Mouse (Mus musculus) midbrain, embryonic 11.5 days (tissue): ENCODE results near the gene Map3k5. TPM values are rescaled to one million over a fixed set of nuclear protein-coding genes. Genes with fewer than 3 reads are reported as not detected.

Source experiments
- ATAC-seq: fragments of 200-750 bp; cut with Nextera tagmentation; 2 replicates; pipeline ENCODE4 v1.8.0; 2017; ENCODE audit warnings: moderate TSS enrichment, moderate library complexity; ENCODE audit not compliant: low FRiP score
- DNase-seq: peaks from one replicate; pipeline ENCODE4 v3.0.0; 2015; ENCODE audit warnings: low spot score; ENCODE audit errors: missing footprints
- H3K27ac ChIP-seq: fragments of 300-500 bp; sonication (generic); 2 replicates; pipeline ENCODE4 v1.5.1; 2014; ENCODE audit warnings: low read depth, low read length
- H3K27me3 ChIP-seq: fragments of 300-500 bp; sonication (generic); 2 replicates; pipeline ENCODE4 v1.6.1; 2014; ENCODE audit warnings: mild to moderate bottlenecking, low read length, moderate library complexity, mixed read lengths; ENCODE audit not compliant: control insufficient read depth, insufficient read depth
- H3K36me3 ChIP-seq: fragments of 300-500 bp; sonication (generic); 2 replicates; pipeline ENCODE4 v1.6.1; 2014; ENCODE audit warnings: mild to moderate bottlenecking, low read length, moderate library complexity, mixed read lengths; ENCODE audit not compliant: control insufficient read depth, insufficient read depth
- H3K4me1 ChIP-seq: fragments of 300-500 bp; sonication (generic); 2 replicates; pipeline ENCODE4 v1.6.1; 2014; ENCODE audit warnings: low read length; ENCODE audit not compliant: control insufficient read depth, insufficient read depth
- H3K4me2 ChIP-seq: fragments of 300-500 bp; sonication (generic); 2 replicates; pipeline ENCODE4 v1.6.1; 2014; ENCODE audit warnings: mild to moderate bottlenecking, moderate library complexity
- H3K4me3 ChIP-seq: fragments of 300-500 bp; sonication (generic); 2 replicates; pipeline ENCODE4 v1.5.1; 2014; ENCODE audit warnings: low read depth, low read length
- H3K9ac ChIP-seq: fragments of 300-500 bp; sonication (generic); 2 replicates; pipeline ENCODE4 v1.6.1; 2014; ENCODE audit warnings: low read length
- H3K9me3 ChIP-seq: fragments of 300-500 bp; sonication (generic); 2 replicates; pipeline ENCODE4 v1.6.1; 2016; ENCODE audit warnings: low read length; ENCODE audit not compliant: control insufficient read depth
- WGBS: fragments of 180-500 bp; shearing (Covaris S2); extraction: QIAGEN DNeasy Blood & Tissue Kit; methylation state at CpG from one replicate; pipeline ENCODE4 v1.1.7; 2014; 5-methylcytosine and 5-hydroxymethylcytosine counted together
- polyA plus RNA-seq: library from polyadenylated mRNA; unstranded; fragments of >200 nt; fragmentation: Nextera tagmentation; extraction: Ambion mirVana; gene quantifications from 2 replicates; pipeline ENCODE4 v1.2.1, GENCODE M21; 2014

Map3k5 gene
- 0.51 and 1.0 TPM in 2 replicates for polyA plus RNA-seq

DNA sequence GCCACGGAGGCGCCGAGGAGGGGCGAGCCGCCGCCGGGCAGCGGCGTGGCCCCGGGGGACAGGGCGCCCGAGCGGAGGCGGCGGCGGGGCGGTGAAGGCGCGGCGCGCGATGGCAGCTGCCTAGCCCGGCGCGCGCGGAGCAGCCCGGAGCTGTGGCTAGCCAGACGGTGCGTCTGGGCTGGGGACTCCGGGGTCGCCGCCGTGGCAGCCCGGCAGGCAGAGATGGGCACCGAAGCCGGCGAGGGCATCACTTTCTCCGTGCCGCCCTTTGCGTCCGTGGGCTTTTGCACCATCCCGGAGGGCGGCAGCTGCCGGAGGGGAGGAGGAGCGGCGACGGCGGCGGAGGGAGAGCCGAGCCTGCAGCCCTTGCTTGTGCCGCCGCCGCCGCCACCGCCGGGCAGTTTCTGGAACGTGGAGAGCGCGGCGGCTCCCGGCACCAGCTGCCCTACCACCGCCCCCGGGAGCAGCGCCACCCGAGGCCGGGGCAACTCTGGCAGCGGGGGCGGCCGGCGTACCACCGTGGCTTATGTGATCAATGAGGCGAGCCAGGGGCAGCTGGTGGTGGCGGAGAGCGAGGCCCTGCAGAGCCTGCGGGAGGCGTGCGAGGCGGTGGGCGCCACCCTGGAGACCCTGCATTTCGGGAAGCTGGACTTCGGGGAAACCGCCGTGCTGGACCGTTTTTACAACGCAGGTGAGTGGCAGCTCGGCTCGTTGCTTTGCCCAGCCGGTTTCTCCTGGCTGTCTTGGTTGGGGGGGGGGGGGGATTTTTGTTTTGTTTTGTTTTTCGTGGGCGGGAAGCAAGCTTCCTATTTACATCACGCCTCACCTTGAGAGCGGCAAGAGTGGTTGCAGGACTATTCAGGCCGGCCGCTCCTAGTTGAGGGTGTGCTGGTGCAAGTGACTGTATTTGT is at the start of gene Map3k5:
TSS of gene Map3k5 (plus strand) at position 89 of the 911 bp plus-strand sequence.
- peak within 1 kb of the TSS; percentile 91 for H3K4me2 ChIP-seq
- WGBS = under 1% methylated on average over 79 of the region's 95 CpGs
- ATAC-seq (peak; percentile 87), DNase-seq (peak; percentile 97)
- peak within 1 kb of the TSS; percentile 69 for H3K9ac ChIP-seq
- peak within 1 kb of the TSS; percentile 66 for H3K4me3 ChIP-seq
- H3K27me3 ChIP-seq = peaks cover 32% of the 10 kb centered on the region
- 0 out of 2 replicates have a peak, but pooled peaks cover 5% of the 10 kb centered on the region for H3K4me1 ChIP-seq
- H3K27ac ChIP-seq = no peak within 1 kb of the TSS
- no peaks in the 10 kb centered on the region for H3K36me3 ChIP-seq
- no peaks in the 10 kb centered on the region for H3K9me3 ChIP-seq

DNA sequence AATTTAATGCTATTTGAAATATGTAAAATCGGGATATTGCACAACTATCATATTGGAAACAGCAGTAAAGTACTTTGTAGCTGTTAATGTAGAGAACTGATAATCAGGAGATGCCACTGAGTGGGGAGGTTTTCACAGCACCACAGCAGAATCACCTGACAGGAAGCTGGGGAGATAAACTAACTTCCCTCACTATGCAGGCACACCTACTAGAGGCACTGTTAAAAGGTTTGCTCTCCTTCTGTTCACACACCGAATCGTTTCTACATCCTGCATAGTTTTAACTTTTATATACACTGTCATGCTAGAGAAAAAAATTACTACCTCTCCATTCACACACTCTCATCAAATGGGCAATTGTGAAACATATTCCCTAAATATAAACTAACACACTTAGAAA is 48.0 kb upstream of the Map3k5 start:
- 87% methylated on average over 3 of the region's 3 CpGs for WGBS
- Histone ChIP-seq H3K27ac (no peak overlapping the region), H3K4me1 (no peaks in the 10 kb centered on the region), H3K9ac (no peak overlapping the region), H3K9me3 (no peaks in the 10 kb centered on the region), H3K36me3 (no peaks in the 10 kb centered on the region), H3K4me2 (no peak overlapping the region), H3K27me3 (no peaks in the 10 kb centered on the region), H3K4me3 (no peak overlapping the region)
- DNase-seq = no peak
- no peak for ATAC-seq

- no peak for ATAC-seq
- no peaks in the 10 kb centered on the region for H3K9me3 ChIP-seq
These were observed 44.4 kb upstream of the Map3k5 start for GRCm38 (mm10) chr10:19889908-19890307.

DNA sequence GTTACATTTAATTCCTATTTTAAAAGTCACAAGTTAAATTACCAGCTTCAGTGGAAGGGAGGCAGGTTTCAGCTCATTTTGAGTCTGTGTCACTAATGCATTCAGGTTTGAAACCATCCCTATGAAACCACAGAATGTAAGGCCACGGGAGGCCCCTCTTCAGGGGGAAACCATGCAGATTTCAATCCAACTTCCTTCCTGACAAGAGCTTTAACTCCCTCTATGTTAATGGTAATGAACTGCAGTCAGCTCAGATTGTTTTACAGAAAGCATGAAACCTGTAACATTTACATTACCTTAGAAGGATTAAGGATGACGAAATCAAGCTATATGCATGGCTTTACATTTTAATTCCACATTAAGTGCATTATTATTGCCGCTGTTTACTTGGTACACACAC is 42.6 kb upstream of the Map3k5 start:
- Histone ChIP-seq H3K4me1 (no peaks in the 10 kb centered on the region), H3K9ac (no peak overlapping the region), H3K27ac (no peak overlapping the region), H3K27me3 (no peaks in the 10 kb centered on the region), H3K36me3 (no peaks in the 10 kb centered on the region), H3K4me2 (no peak overlapping the region), H3K4me3 (no peak overlapping the region), H3K9me3 (no peaks in the 10 kb centered on the region)
- ATAC-seq (no peak), DNase-seq (no peak)
- 41% methylated on average over 3 of the region's 3 CpGs for WGBS

More at GRCm38 (mm10) chr10:19889908-19890307, 44.4 kb upstream of the Map3k5 start:
- H3K4me3 ChIP-seq = no peak overlapping the region
- no peak overlapping the region for H3K27ac ChIP-seq
- H3K36me3 ChIP-seq = no peaks in the 10 kb centered on the region
- no peak for DNase-seq
- 78% methylated on average over 3 of the region's 3 CpGs for WGBS
- H3K4me2 ChIP-seq = no peak overlapping the region
- no peak overlapping the region for H3K9ac ChIP-seq
- no peaks in the 10 kb centered on the region for H3K27me3 ChIP-seq
- H3K4me1 ChIP-seq = no peaks in the 10 kb centered on the region

GRCm38 (mm10) chr10:19893146-19893545 is 41.1 kb upstream of the Map3k5 start:
- DNase-seq = no peak
- Histone ChIP-seq H3K4me2 (no peak overlapping the region), H3K4me1 (no peaks in the 10 kb centered on the region), H3K9me3 (no peaks in the 10 kb centered on the region), H3K9ac (no peak overlapping the region), H3K36me3 (no peaks in the 10 kb centered on the region), H3K27ac (no peak overlapping the region), H3K4me3 (no peak overlapping the region), H3K27me3 (no peaks in the 10 kb centered on the region)
- ATAC-seq = no peak
- 89% methylated on average over 6 of the region's 6 CpGs for WGBS

- DNase-seq (no peak), ATAC-seq (no peak)
- WGBS = 18% methylated on average over 4 of the region's 4 CpGs
- Histone ChIP-seq H3K36me3 (no peaks in the 10 kb centered on the region), H3K4me1 (no peaks in the 10 kb centered on the region), H3K27ac (no peak overlapping the region), H3K27me3 (no peaks in the 10 kb centered on the region), H3K9ac (no peak overlapping the region), H3K4me2 (no peak overlapping the region), H3K9me3 (no peaks in the 10 kb centered on the region), H3K4me3 (no peak overlapping the region)
These were observed 40.3 kb upstream of the Map3k5 start for GRCm38 (mm10) chr10:19893976-19894375.

DNA sequence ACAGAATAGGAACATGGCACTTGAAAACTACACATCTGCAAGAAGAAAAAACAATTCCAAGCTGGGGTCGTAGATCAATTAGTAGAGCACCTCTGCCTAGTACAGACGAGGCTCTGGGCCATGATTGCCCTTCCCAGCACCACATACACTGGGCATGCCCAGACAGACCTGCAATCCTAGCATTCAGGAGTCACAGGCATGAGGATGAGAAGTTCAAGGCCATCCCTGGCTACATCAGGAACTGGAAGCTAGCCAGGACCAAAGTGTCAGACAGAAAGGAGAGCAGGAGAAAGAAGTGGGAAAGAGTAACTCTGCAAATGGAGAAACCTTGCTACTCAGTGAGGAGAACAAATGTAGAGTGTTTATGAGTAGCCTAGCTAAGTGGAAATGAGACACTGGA is 34.1 kb upstream of the Map3k5 start:
- DNase-seq (no peak), ATAC-seq (no peak)
- no peaks in the 10 kb centered on the region for H3K4me1 ChIP-seq
- H3K4me2 ChIP-seq = no peak overlapping the region
- H3K27ac ChIP-seq = no peak overlapping the region
- no peak overlapping the region for H3K9ac ChIP-seq
- H3K27me3 ChIP-seq = no peaks in the 10 kb centered on the region
- WGBS = 83% methylated on average over 2 of the region's 2 CpGs
- no peaks in the 10 kb centered on the region for H3K9me3 ChIP-seq
- H3K36me3 ChIP-seq = no peaks in the 10 kb centered on the region
- no peak overlapping the region for H3K4me3 ChIP-seq

DNA sequence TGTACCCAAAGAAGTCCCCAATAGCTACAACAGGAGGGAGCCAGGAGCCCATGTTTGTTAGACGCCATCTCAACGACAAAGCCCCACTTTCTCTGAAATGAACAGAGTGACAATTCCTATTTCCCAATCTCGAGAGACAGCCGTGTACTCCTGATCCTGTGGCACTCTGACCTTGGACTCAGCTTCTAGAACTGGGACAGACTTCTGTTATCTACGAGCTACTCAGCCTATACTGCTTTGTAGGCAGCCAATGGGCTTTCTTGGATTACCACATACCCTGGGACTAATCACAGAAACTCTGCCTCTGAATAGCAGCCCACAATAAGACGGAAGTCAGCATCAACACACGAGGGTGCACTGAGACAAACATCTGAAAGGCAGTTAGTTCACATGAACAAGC is 32.3 kb upstream of the Map3k5 start:
- DNase-seq (no peak), ATAC-seq (no peak)
- Histone ChIP-seq H3K36me3 (no peaks in the 10 kb centered on the region), H3K9ac (no peak overlapping the region), H3K4me3 (no peak overlapping the region), H3K27ac (no peak overlapping the region), H3K9me3 (no peaks in the 10 kb centered on the region), H3K4me2 (no peak overlapping the region), H3K4me1 (no peaks in the 10 kb centered on the region), H3K27me3 (no peaks in the 10 kb centered on the region)
- 78% methylated on average over 7 of the region's 7 CpGs for WGBS

- Histone ChIP-seq H3K4me2 (no peak overlapping the region), H3K4me3 (no peak overlapping the region), H3K4me1 (no peaks in the 10 kb centered on the region), H3K27ac (no peak overlapping the region), H3K27me3 (no peaks in the 10 kb centered on the region), H3K9me3 (no peaks in the 10 kb centered on the region), H3K36me3 (no peaks in the 10 kb centered on the region), H3K9ac (no peak overlapping the region)
- DNase-seq = no peak
- no peak for ATAC-seq
- 86% methylated on average over 13 of the region's 13 CpGs for WGBS
These were observed 30.0 kb upstream of the Map3k5 start for GRCm38 (mm10) chr10:19904077-19904820.
